Mouse (Mus musculus) intestine, embryonic 16.5 days (tissue): ENCODE measurements around the gene Lrrc8c. TPM values are rescaled to one million over a fixed set of nuclear protein-coding genes. Genes with fewer than 3 reads are reported as not detected.

Experiments used
- ATAC-seq: fragments of 200-750 bp; cut with Nextera tagmentation; 2 replicates; pipeline ENCODE4 v1.8.0; 2017; ENCODE audit warnings: moderate TSS enrichment, moderate library complexity
- H3K27ac ChIP-seq: fragments of 300-500 bp; sonication (generic); 2 replicates; pipeline ENCODE4 v1.5.1; 2014; ENCODE audit warnings: mild to moderate bottlenecking, low read length
- H3K27me3 ChIP-seq: fragments of 300-500 bp; sonication (generic); replicated peaks from 2 replicates; pipeline ENCODE4 v1.6.1; 2014; ENCODE audit warnings: low read length, control low read depth, mixed read lengths; ENCODE audit not compliant: control insufficient read depth, insufficient read depth
- H3K36me3 ChIP-seq: fragments of 300-500 bp; sonication (generic); 2 replicates; pipeline ENCODE4 v1.6.1; 2014; ENCODE audit warnings: low read length, control low read depth; ENCODE audit not compliant: control insufficient read depth, insufficient read depth
- H3K4me1 ChIP-seq: fragments of 300-500 bp; sonication (generic); 2 replicates; pipeline ENCODE4 v1.6.1; 2014; ENCODE audit warnings: low read length, control low read depth, mixed read lengths; ENCODE audit not compliant: control insufficient read depth, insufficient read depth
- H3K4me2 ChIP-seq: fragments of 300-500 bp; sonication (generic); 2 replicates; pipeline ENCODE4 v1.6.1; 2014; ENCODE audit warnings: low read depth, low read length, control low read depth
- H3K4me3 ChIP-seq: fragments of 300-500 bp; sonication (generic); 2 replicates; pipeline ENCODE4 v1.5.1; 2014; ENCODE audit warnings: mild to moderate bottlenecking, low read length
- H3K9ac ChIP-seq: fragments of 300-500 bp; sonication (generic); 2 replicates; pipeline ENCODE4 v1.6.1; 2014; ENCODE audit warnings: low read depth, low read length
- H3K9me3 ChIP-seq: fragments of 300-500 bp; sonication (generic); 2 replicates; pipeline ENCODE4 v1.6.1; 2016; ENCODE audit warnings: low read length, control low read depth; ENCODE audit not compliant: control insufficient read depth
- WGBS: fragments of 180-500 bp; shearing (Covaris S2); extraction: QIAGEN DNeasy Blood & Tissue Kit; methylation state at CpG from one replicate; pipeline ENCODE4 v1.1.7; 2014; 5-methylcytosine and 5-hydroxymethylcytosine counted together
- polyA plus RNA-seq: library from polyadenylated mRNA; unstranded; fragments of >200 nt; fragmentation: Nextera tagmentation; extraction: Ambion mirVana; gene quantifications from 2 replicates; pipeline ENCODE4 v1.2.1, GENCODE M21; 2015

Gene Lrrc8c
- polyA plus RNA-seq, 1 experiment from 2014 or later, result 12.0 TPM

GRCm38 (mm10) chr5:105561926-105562325 lies 42.7 kb downstream of the Lrrc8c start:
- ATAC-seq, result no peak
- no peak overlapping the region for H3K9ac ChIP-seq
- H3K4me2 ChIP-seq, result no peak overlapping the region
- no peaks in the 10 kb centered on the region for H3K27me3 ChIP-seq
- H3K27ac ChIP-seq, result no peak overlapping the region
- no peaks in the 10 kb centered on the region for H3K9me3 ChIP-seq
- H3K4me3 ChIP-seq, result no peak overlapping the region
- no peaks in the 10 kb centered on the region for H3K4me1 ChIP-seq
- H3K36me3 ChIP-seq, result no peaks in the 10 kb centered on the region

GRCm38 (mm10) chr5:105564761-105565160 lies 45.6 kb downstream of the Lrrc8c start:
- no peaks in the 10 kb centered on the region for H3K9me3 ChIP-seq
- no peak for ATAC-seq
- no peak overlapping the region for H3K9ac ChIP-seq
- no peaks in the 10 kb centered on the region for H3K4me1 ChIP-seq
- 90% methylated on average over 4 of the region's 4 CpGs for WGBS
- H3K27ac ChIP-seq, result no peak overlapping the region
- H3K4me2 ChIP-seq, result no peak overlapping the region
- no peaks in the 10 kb centered on the region for H3K27me3 ChIP-seq
- H3K36me3 ChIP-seq, result no peaks in the 10 kb centered on the region
- H3K4me3 ChIP-seq, result no peak overlapping the region

- Histone ChIP-seq H3K27ac (no peak overlapping the region), H3K27me3 (no peaks in the 10 kb centered on the region), H3K9ac (no peak overlapping the region), H3K9me3 (no peaks in the 10 kb centered on the region), H3K4me1 (no peaks in the 10 kb centered on the region), H3K4me2 (no peak overlapping the region), H3K4me3 (no peak overlapping the region), H3K36me3 (no peaks in the 10 kb centered on the region)
- peak; percentile 75 for ATAC-seq
- 79% methylated on average over 4 of the region's 4 CpGs for WGBS
These were observed 46.6 kb downstream of the Lrrc8c start for GRCm38 (mm10) chr5:105565824-105566223.

DNA sequence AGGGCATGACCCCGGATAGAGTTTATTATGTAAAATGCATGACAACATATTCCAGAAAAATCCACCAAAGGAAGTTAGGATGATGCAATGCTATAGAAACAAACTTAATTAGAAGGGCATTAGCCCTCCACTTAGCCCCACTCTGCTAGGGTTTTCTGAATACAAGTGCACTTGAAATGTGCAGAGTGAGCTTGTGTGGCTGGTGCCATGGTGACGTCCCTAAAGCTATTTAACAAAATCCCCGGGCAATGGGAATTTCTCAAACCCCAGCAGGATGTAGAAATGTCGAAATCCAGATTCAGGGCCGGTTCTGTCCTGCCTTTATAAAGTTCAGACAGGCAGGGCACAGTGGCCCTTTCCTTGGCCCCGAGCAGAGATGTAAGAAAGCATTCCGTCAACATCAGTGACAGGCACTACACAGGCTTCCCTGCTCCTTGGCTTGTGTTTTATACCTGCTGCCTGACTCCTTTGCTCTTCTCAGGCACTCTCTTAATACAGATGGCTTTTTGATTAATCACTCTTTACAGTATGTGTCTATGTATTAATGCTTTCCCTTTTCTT lies 47.7 kb downstream of the Lrrc8c start:
- H3K27ac ChIP-seq, result no peak overlapping the region
- H3K9me3 ChIP-seq, result no peaks in the 10 kb centered on the region
- no peaks in the 10 kb centered on the region for H3K4me1 ChIP-seq
- no peak overlapping the region for H3K4me2 ChIP-seq
- no peaks in the 10 kb centered on the region for H3K27me3 ChIP-seq
- no peak overlapping the region for H3K9ac ChIP-seq
- ATAC-seq, result no peak
- H3K4me3 ChIP-seq, result no peak overlapping the region
- 55% methylated on average over 7 of the region's 7 CpGs for WGBS
- H3K36me3 ChIP-seq, result no peaks in the 10 kb centered on the region

GRCm38 (mm10) chr5:105568043-105568747 lies 49.0 kb downstream of the Lrrc8c start:
- no peak for ATAC-seq

DNA sequence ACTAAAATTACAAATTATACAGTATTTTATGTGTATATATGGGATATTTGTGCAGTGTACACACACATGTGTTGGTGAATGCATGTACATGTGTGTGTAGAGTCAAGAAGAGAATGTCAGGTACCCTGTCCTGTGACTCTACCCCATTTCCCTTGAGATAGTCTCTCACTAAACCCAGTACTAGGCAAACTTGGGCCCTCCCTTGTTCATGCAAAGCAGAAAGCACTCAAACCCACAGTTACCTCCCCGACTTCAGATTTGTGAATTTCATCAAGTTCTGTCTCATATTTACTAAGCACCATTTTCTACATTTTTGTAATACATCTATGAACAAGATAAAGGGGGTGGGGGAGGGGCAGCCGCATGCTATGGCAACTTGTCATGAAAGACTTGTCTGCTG lies 50.0 kb downstream of the Lrrc8c start:
- Histone ChIP-seq H3K9ac (no peak overlapping the region), H3K27me3 (no peaks in the 10 kb centered on the region), H3K4me3 (no peak overlapping the region), H3K4me1 (no peaks in the 10 kb centered on the region), H3K36me3 (no peaks in the 10 kb centered on the region), H3K9me3 (no peaks in the 10 kb centered on the region), H3K27ac (no peak overlapping the region), H3K4me2 (no peak overlapping the region)
- 91% methylated on average over 2 of the region's 2 CpGs for WGBS
- no peak for ATAC-seq

More at GRCm38 (mm10) chr5:105568043-105568747, 49.0 kb downstream of the Lrrc8c start:
- 65% methylated on average over 6 of the region's 6 CpGs for WGBS
- Histone ChIP-seq H3K9ac (no peak overlapping the region), H3K27me3 (no peaks in the 10 kb centered on the region), H3K9me3 (no peaks in the 10 kb centered on the region), H3K36me3 (no peaks in the 10 kb centered on the region), H3K4me3 (no peak overlapping the region), H3K27ac (no peak overlapping the region), H3K4me1 (no peaks in the 10 kb centered on the region), H3K4me2 (no peak overlapping the region)

- Histone ChIP-seq H3K36me3 (no peaks in the 10 kb centered on the region), H3K9ac (no peak overlapping the region), H3K4me1 (no peaks in the 10 kb centered on the region), H3K27ac (no peak overlapping the region), H3K4me2 (no peak overlapping the region), H3K27me3 (no peaks in the 10 kb centered on the region), H3K9me3 (no peaks in the 10 kb centered on the region), H3K4me3 (no peak overlapping the region)
- ATAC-seq, result no peak
- 68% methylated on average over 5 of the region's 5 CpGs for WGBS
These were observed 53.0 kb downstream of the Lrrc8c start for GRCm38 (mm10) chr5:105572160-105572692.

DNA sequence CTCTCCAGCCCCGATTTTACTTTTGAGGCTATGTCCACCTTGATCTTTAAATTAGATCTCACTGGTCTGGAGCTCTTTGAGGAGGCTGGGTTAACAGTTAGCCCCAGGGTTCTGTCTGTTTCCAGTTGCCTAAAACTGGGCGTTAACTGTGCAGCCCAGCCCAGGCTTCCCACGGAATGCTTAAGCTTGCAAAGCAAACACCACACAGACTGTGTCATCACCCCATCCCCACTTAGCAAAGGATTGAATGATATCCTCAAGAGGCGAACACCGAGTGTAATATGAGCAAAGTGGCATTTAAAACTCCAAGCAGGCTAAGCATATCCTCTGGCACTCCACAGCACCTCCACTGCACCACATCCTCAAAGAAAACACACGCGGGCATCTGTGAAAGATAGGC lies 53.7 kb downstream of the Lrrc8c start:
- H3K4me2 ChIP-seq, result no peak overlapping the region
- H3K27me3 ChIP-seq, result no peaks in the 10 kb centered on the region
- H3K4me3 ChIP-seq, result no peak overlapping the region
- H3K27ac ChIP-seq, result no peak overlapping the region
- no peak overlapping the region for H3K9ac ChIP-seq
- H3K9me3 ChIP-seq, result no peaks in the 10 kb centered on the region
- H3K4me1 ChIP-seq, result no peaks in the 10 kb centered on the region
- H3K36me3 ChIP-seq, result no peaks in the 10 kb centered on the region
- 60% methylated on average over 7 of the region's 7 CpGs for WGBS
- ATAC-seq, result no peak

DNA sequence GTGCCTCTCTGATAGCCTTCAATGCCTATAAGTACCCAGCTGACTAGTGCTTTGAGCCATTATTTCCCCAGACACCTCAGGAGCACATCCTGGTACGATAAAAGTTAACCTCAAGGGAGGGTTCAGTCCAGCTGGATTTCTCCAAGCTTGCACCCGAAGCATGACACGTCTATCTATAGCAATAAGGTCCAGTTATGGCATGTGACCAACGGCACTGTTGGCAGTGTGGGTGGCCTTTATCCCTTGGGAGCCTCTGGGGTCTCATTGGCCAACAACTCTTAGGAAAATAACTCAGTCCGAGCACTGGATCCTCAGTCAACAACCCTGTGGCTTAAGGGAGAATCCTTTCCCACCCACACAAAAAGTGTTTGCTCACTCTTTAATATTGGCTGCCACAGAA lies 55.6 kb downstream of the Lrrc8c start:
- no peaks in the 10 kb centered on the region for H3K36me3 ChIP-seq
- H3K4me2 ChIP-seq, result no peak overlapping the region
- no peaks in the 10 kb centered on the region for H3K9me3 ChIP-seq
- H3K27me3 ChIP-seq, result no peaks in the 10 kb centered on the region
- H3K9ac ChIP-seq, result no peak overlapping the region
- no peaks in the 10 kb centered on the region for H3K4me1 ChIP-seq
- no peak overlapping the region for H3K27ac ChIP-seq
- no peak for ATAC-seq
- no peak overlapping the region for H3K4me3 ChIP-seq
- WGBS, result 92% methylated on average over 5 of the region's 5 CpGs
